Mouse (Mus musculus) kidney, postnatal 14 days (tissue): Measurements from ENCODE around the gene Pik3ip1.

Experiments used
- DNase-seq: peaks from one replicate; pipeline ENCODE4 v3.0.0; 2022; ENCODE audit warnings: mixed read lengths

Pik3ip1 gene

DNA sequence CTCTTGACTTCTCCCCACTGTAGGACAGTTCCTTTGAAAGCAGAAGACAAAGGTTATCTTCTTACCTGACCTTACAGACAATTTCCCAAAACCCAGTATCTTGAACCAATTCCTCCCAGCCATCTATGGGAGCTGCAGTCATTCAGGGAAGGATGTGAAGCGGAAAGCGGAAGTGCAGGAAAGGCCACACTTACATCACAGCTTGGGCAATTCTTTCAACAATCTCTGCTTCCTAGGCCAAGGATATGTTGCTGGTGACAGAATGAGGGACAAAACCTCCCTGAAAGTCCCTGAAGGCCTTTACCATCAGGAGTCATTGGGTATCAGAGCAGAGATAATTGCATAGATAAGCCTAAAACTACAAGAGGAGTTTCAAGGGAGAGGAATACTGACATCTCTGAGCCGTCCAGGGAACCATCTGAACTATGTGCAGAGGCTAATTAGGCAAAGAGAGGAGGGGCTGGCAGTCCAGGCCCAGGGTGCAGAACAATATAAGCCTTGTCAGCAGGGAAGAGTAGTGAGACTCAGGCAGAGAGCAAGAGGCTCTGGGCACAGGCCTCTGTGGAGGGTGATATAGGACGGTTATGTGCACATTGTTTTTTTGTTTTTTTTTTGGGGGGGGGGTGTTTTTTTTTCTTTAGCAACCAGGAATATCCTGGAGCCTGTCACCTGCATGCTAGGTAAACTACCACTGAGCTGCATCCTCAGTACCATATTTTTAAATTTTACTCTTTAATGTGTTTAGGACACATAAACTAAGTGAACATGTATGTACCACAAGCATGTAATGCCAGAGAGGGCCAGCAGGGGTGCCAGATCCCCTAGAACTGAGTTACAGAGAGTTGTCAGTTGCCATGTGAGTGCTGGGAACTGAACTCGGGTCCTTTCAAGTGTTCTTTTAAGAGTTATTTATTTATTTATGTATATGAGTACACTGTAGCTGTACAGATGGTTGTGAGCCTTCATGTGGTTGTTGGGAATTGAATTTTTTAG, 52.7 kb downstream of the Pik3ip1 start:
- DNase-seq = no peak

DNA sequence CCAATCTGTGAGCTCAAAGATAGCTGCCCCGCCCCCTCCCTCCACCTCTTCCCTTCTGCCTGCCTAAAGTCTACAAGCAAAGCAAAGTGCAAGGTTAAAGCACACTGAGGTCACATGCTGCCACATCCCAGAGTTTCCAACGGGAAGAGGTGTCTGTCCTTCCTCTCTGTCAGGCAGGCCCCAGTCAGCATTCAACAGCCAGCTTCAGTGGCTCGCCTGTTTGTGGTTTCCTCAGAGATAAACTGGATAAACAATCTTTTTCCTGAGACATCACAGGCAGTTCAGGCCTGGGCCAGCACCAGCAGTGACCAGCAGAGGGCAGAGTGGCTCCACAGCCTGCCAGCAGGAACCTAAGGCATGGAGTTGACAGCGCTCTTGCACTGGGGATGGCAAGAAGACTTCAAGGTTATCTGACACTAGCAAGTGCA, 56.8 kb downstream of the Pik3ip1 start:
- peak; percentile 89 for DNase-seq

DNA sequence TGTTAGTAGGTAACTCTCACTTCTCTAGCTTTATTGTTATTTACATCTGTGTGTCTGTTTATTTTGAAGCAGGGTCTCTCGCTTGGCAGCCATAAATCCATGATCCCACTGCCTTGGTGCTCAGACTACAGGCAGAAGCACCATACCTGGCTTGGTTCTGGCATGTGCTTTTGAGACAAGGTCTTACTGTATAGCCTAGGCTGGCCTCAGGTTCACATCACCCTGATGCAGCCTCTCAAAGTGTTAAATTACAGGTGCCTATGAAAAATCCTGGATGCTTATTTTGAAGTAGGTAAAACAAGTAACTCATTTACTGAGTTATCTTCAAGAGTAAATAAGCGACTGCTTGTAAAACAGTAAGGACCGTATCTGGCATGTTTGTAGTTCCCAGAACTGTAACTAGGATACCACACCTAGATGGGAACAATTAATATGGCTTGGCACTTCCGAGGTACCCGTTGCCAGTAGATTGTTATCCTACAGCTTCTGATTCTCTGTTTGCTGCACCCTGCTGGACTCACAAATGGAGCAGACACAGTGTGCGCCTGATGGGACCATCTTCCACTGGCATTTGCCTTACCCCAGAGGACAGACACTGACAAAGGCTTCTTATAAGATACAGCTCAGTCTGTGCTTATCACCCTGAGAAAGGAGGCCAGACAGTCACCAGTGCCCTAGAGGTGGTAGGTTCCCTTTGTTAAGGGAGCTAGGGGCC, 57.4 kb downstream of the Pik3ip1 start:
- DNase-seq = no peak

GRCm38 (mm10) chr11:3389996-3390395, 59.8 kb downstream of the Pik3ip1 start:
- no peak for DNase-seq

DNA sequence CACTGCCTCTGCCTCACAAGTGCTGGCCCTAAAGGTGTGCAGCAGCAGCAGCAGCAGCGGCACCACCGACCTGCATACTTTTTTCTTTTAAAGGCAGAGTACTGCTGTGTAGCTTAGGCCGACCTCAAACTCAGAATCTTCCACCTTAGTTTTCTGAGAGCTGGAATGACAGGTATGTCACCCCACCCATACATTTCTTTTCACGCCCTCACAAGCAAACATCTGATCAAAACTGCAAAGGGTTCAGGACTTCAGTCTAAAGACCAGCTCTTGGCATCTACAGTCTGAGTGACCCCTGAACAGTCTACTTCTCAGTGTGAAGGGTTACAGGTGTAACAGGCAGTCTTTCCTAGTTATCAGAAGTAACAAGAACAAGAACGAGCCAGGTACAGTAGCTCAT, 60.6 kb downstream of the Pik3ip1 start:
- DNase-seq = no peak

- peak; percentile 52 for DNase-seq
These were observed 62.3 kb downstream of the Pik3ip1 start for GRCm38 (mm10) chr11:3392526-3392925.
